Mouse (Mus musculus): ENCODE data around the gene Cdh18. TPM values are rescaled to one million over a fixed set of nuclear protein-coding genes. Genes with fewer than 3 reads are reported as not detected.

Cdh18 gene
- total and polyA plus RNA-seq, 2 experiments from 2014 or later, result 0.15 TPM; not detected in 1

- Histone ChIP-seq H3K9ac (replicated peaks; ENCODE audit: low read depth, low read length) (no peak overlapping the region), H3K4me1 (ENCODE audit: control insufficient read depth, insufficient read depth) (no peaks in the 10 kb centered on the region), H3K9me3 (replicated peaks; ENCODE audit: control insufficient read depth, low read length) (no peaks in the 10 kb centered on the region), H3K4me3 (ENCODE audit: low read depth, low read length) (no peak overlapping the region), H3K27ac (ENCODE audit: low read depth) (no peak overlapping the region), H3K4me2 (ENCODE audit: low read depth, low read length) (no peak overlapping the region), H3K27me3 (ENCODE audit: control insufficient read depth, insufficient read depth, low read length) (no peaks in the 10 kb centered on the region), H3K36me3 (replicated peaks; ENCODE audit: control insufficient read depth, insufficient read depth, low read length) (no peaks in the 10 kb centered on the region)
- no peak for DNase-seq (ENCODE audit: low spot score)
- ATAC-seq (ENCODE audit: insufficient read depth, low read depth), result no peak
- 70% methylated on average over 3 of the region's 3 CpGs for WGBS
- no peak for TF ChIP-seq EP300 (IDR thresholded peaks at IDR 0.05; ENCODE audit: low read depth)
- TF ChIP-seq CTCF (IDR thresholded peaks at IDR 0.05; ENCODE audit: low read depth), result no peak
Observed at GRCm38 (mm10) chr15:23366325-23366724, 817.5 kb downstream of the Cdh18 start.

- Histone ChIP-seq H3K36me3 (replicated peaks; ENCODE audit: control insufficient read depth, insufficient read depth, low read length) (no peaks in the 10 kb centered on the region), H3K4me2 (ENCODE audit: low read depth, low read length) (no peak overlapping the region), H3K27ac (ENCODE audit: low read depth) (no peak overlapping the region), H3K27me3 (ENCODE audit: control insufficient read depth, insufficient read depth, low read length) (no peaks in the 10 kb centered on the region), H3K9me3 (replicated peaks; ENCODE audit: control insufficient read depth, low read length) (no peaks in the 10 kb centered on the region), H3K4me1 (ENCODE audit: control insufficient read depth, insufficient read depth) (no peaks in the 10 kb centered on the region), H3K4me3 (ENCODE audit: low read depth, low read length) (no peak overlapping the region), H3K9ac (replicated peaks; ENCODE audit: low read depth, low read length) (no peak overlapping the region)
- no peak for DNase-seq (ENCODE audit: low spot score)
- no peak for ATAC-seq (ENCODE audit: insufficient read depth, low read depth)
- WGBS, result 13% methylated on average over 1 of the region's 1 CpGs
- TF ChIP-seq EP300 (IDR thresholded peaks at IDR 0.05; ENCODE audit: low read depth), result no peak
Observed at GRCm38 (mm10) chr15:23367712-23368111, 818.9 kb downstream of the Cdh18 start.

GRCm38 (mm10) chr15:23378016-23378750 is 829.4 kb downstream of the Cdh18 start:
- no peaks in the 10 kb centered on the region for H3K9me3 ChIP-seq (replicated peaks; ENCODE audit: control insufficient read depth, low read length)
- no peak overlapping the region for H3K9ac ChIP-seq (replicated peaks; ENCODE audit: low read depth, low read length)
- H3K4me2 ChIP-seq (ENCODE audit: low read depth, low read length), result no peak overlapping the region
- TF ChIP-seq CTCF (IDR thresholded peaks at IDR 0.05; ENCODE audit: low read depth) (no peak), EP300 (IDR thresholded peaks at IDR 0.05; ENCODE audit: low read depth) (no peak)
- H3K36me3 ChIP-seq (replicated peaks; ENCODE audit: control insufficient read depth, insufficient read depth, low read length), result no peaks in the 10 kb centered on the region
- ATAC-seq (ENCODE audit: insufficient read depth, low read depth) (no peak), DNase-seq (ENCODE audit: low spot score) (no peak)
- WGBS, result 85% methylated on average over 2 of the region's 2 CpGs
- H3K27ac ChIP-seq (ENCODE audit: low read depth), result no peak overlapping the region
- H3K27me3 ChIP-seq (ENCODE audit: control insufficient read depth, insufficient read depth, low read length), result no peaks in the 10 kb centered on the region
- no peak overlapping the region for H3K4me3 ChIP-seq (ENCODE audit: low read depth, low read length)
- no peaks in the 10 kb centered on the region for H3K4me1 ChIP-seq (ENCODE audit: control insufficient read depth, insufficient read depth)

GRCm38 (mm10) chr15:23385816-23386215 is 837.0 kb downstream of the Cdh18 start:
- Histone ChIP-seq H3K27ac (ENCODE audit: low read depth) (no peak overlapping the region), H3K36me3 (replicated peaks; ENCODE audit: control insufficient read depth, insufficient read depth, low read length) (no peaks in the 10 kb centered on the region), H3K9me3 (replicated peaks; ENCODE audit: control insufficient read depth, low read length) (no peaks in the 10 kb centered on the region), H3K9ac (replicated peaks; ENCODE audit: low read depth, low read length) (no peak overlapping the region), H3K4me3 (ENCODE audit: low read depth, low read length) (no peak overlapping the region), H3K27me3 (ENCODE audit: control insufficient read depth, insufficient read depth, low read length) (no peaks in the 10 kb centered on the region), H3K4me1 (ENCODE audit: control insufficient read depth, insufficient read depth) (no peaks in the 10 kb centered on the region), H3K4me2 (ENCODE audit: low read depth, low read length) (no peak overlapping the region)
- 72% methylated on average over 4 of the region's 4 CpGs for WGBS
- DNase-seq (ENCODE audit: low spot score), result no peak
- no peak for ATAC-seq (ENCODE audit: insufficient read depth, low read depth)
- TF ChIP-seq CTCF (IDR thresholded peaks at IDR 0.05; ENCODE audit: low read depth) (no peak), EP300 (IDR thresholded peaks at IDR 0.05; ENCODE audit: low read depth) (no peak)

- H3K27ac ChIP-seq (ENCODE audit: low read depth), result no peak overlapping the region
- no peaks in the 10 kb centered on the region for H3K4me1 ChIP-seq (ENCODE audit: control insufficient read depth, insufficient read depth)
- no peaks in the 10 kb centered on the region for H3K27me3 ChIP-seq (ENCODE audit: control insufficient read depth, insufficient read depth, low read length)
- H3K36me3 ChIP-seq (replicated peaks; ENCODE audit: control insufficient read depth, insufficient read depth, low read length), result no peaks in the 10 kb centered on the region
- H3K9ac ChIP-seq (replicated peaks; ENCODE audit: low read depth, low read length), result no peak overlapping the region
- H3K4me3 ChIP-seq (ENCODE audit: low read depth, low read length), result no peak overlapping the region
- no peaks in the 10 kb centered on the region for H3K9me3 ChIP-seq (replicated peaks; ENCODE audit: control insufficient read depth, low read length)
- TF ChIP-seq CTCF (IDR thresholded peaks at IDR 0.05; ENCODE audit: low read depth) (no peak), EP300 (IDR thresholded peaks at IDR 0.05; ENCODE audit: low read depth) (no peak)
- ATAC-seq (ENCODE audit: insufficient read depth, low read depth) (no peak), DNase-seq (ENCODE audit: low spot score) (no peak)
- no peak overlapping the region for H3K4me2 ChIP-seq (ENCODE audit: low read depth, low read length)
Observed at GRCm38 (mm10) chr15:23396646-23397045, 847.8 kb downstream of the Cdh18 start.

- Histone ChIP-seq H3K4me3 (ENCODE audit: low read depth, low read length) (no peak overlapping the region), H3K36me3 (replicated peaks; ENCODE audit: control insufficient read depth, insufficient read depth, low read length) (no peaks in the 10 kb centered on the region), H3K4me2 (ENCODE audit: low read depth, low read length) (no peak overlapping the region), H3K4me1 (ENCODE audit: control insufficient read depth, insufficient read depth) (no peaks in the 10 kb centered on the region), H3K27ac (ENCODE audit: low read depth) (no peak overlapping the region), H3K27me3 (ENCODE audit: control insufficient read depth, insufficient read depth, low read length) (no peaks in the 10 kb centered on the region), H3K9ac (replicated peaks; ENCODE audit: low read depth, low read length) (no peak overlapping the region), H3K9me3 (replicated peaks; ENCODE audit: control insufficient read depth, low read length) (no peaks in the 10 kb centered on the region)
- WGBS, result 84% methylated on average over 2 of the region's 2 CpGs
- DNase-seq (ENCODE audit: low spot score) (no peak), ATAC-seq (ENCODE audit: insufficient read depth, low read depth) (no peak)
- TF ChIP-seq CTCF (IDR thresholded peaks at IDR 0.05; ENCODE audit: low read depth), result no peak
- no peak for TF ChIP-seq EP300 (IDR thresholded peaks at IDR 0.05; ENCODE audit: low read depth)
Observed at GRCm38 (mm10) chr15:23403792-23404191, 855.0 kb downstream of the Cdh18 start.
